Mouse (Mus musculus): ENCODE measurements at regions not wholly inside any gene's neighbourhood (a gene's known extent, or its start where the extent isn't known, plus 50 kb on each side); places are given as distances from the start of the nearest gene placed in this dataset.

DNA sequence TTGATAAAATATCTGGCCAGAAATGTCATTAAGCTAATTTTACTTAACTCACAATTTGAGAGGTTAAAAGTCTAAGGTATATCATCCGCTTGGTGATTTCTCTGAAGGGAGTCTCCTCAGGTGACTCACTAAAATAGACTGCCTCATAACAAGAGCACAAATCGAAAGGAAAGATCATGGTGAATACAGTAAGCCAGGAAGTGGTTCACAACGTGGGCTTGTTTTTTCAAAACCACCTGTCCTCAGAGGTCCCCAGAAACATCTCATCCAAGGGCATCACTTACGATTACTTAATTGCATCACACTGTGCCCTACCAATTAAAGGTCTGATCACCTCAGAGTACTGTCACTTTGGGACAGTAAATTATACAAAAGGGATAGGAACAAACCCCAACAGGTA lies 1009.0 kb upstream of the Cited2 start:
- 71% methylated on average over 4 of the region's 4 CpGs for WGBS (ENCODE audit: insufficient replicate concordance)
- H3K4me3 ChIP-seq (ENCODE audit: low read depth, low read length), result no peak overlapping the region
- no peaks in the 10 kb centered on the region for H3K9me3 ChIP-seq (replicated peaks; ENCODE audit: control insufficient read depth, low read length)
- no peak overlapping the region for H3K4me2 ChIP-seq
- H3K36me3 ChIP-seq (ENCODE audit: control insufficient read depth, insufficient read depth, low read length), result no peaks in the 10 kb centered on the region
- H3K4me1 ChIP-seq (ENCODE audit: control insufficient read depth, insufficient read depth, low read length), result no peaks in the 10 kb centered on the region
- ATAC-seq (replicated peaks; ENCODE audit: insufficient number of reproducible peaks, low FRiP score, low TSS enrichment), result no peak
- no peak overlapping the region for H3K9ac ChIP-seq (ENCODE audit: low read depth, low read length)
- H3K27me3 ChIP-seq (ENCODE audit: control insufficient read depth, insufficient read depth, low read length), result no peaks in the 10 kb centered on the region
- no peak overlapping the region for H3K27ac ChIP-seq (ENCODE audit: low read depth, low read length)

- Histone ChIP-seq H3K27ac (ENCODE audit: low read depth, low read length) (no peak overlapping the region), H3K4me3 (ENCODE audit: low read depth, low read length) (no peak overlapping the region), H3K9ac (ENCODE audit: low read depth, low read length) (no peak overlapping the region), H3K36me3 (ENCODE audit: control insufficient read depth, insufficient read depth, low read length) (no peaks in the 10 kb centered on the region), H3K9me3 (replicated peaks; ENCODE audit: control insufficient read depth, low read length) (no peaks in the 10 kb centered on the region), H3K4me2 (no peak overlapping the region), H3K4me1 (ENCODE audit: control insufficient read depth, insufficient read depth, low read length) (no peaks in the 10 kb centered on the region), H3K27me3 (ENCODE audit: control insufficient read depth, insufficient read depth, low read length) (no peaks in the 10 kb centered on the region)
- WGBS (ENCODE audit: insufficient replicate concordance), result 81% methylated on average over 2 of the region's 2 CpGs
- no peak for ATAC-seq (replicated peaks; ENCODE audit: insufficient number of reproducible peaks, low FRiP score, low TSS enrichment)
Observed at GRCm38 (mm10) chr10:16714526-16714925, 1008.5 kb upstream of the Cited2 start.

- ATAC-seq (replicated peaks; ENCODE audit: insufficient number of reproducible peaks, low FRiP score, low TSS enrichment), result no peak
- no peaks in the 10 kb centered on the region for H3K36me3 ChIP-seq (ENCODE audit: control insufficient read depth, insufficient read depth, low read length)
- no peak overlapping the region for H3K9ac ChIP-seq (ENCODE audit: low read depth, low read length)
- H3K4me1 ChIP-seq (ENCODE audit: control insufficient read depth, insufficient read depth, low read length), result no peaks in the 10 kb centered on the region
- H3K27ac ChIP-seq (ENCODE audit: low read depth, low read length), result no peak overlapping the region
- H3K4me3 ChIP-seq (ENCODE audit: low read depth, low read length), result no peak overlapping the region
- no peaks in the 10 kb centered on the region for H3K9me3 ChIP-seq (replicated peaks; ENCODE audit: control insufficient read depth, low read length)
- no peak overlapping the region for H3K4me2 ChIP-seq
- H3K27me3 ChIP-seq (ENCODE audit: control insufficient read depth, insufficient read depth, low read length), result no peaks in the 10 kb centered on the region
Observed at GRCm38 (mm10) chr10:16742246-16742645, 980.8 kb upstream of the Cited2 start.

- H3K9me3 ChIP-seq (replicated peaks; ENCODE audit: control insufficient read depth, low read length), result no peaks in the 10 kb centered on the region
- H3K4me2 ChIP-seq, result no peak overlapping the region
- no peak overlapping the region for H3K9ac ChIP-seq (ENCODE audit: low read depth, low read length)
- no peaks in the 10 kb centered on the region for H3K36me3 ChIP-seq (ENCODE audit: control insufficient read depth, insufficient read depth, low read length)
- H3K27ac ChIP-seq (ENCODE audit: low read depth, low read length), result no peak overlapping the region
- H3K4me1 ChIP-seq (ENCODE audit: control insufficient read depth, insufficient read depth, low read length), result no peaks in the 10 kb centered on the region
- no peaks in the 10 kb centered on the region for H3K27me3 ChIP-seq (ENCODE audit: control insufficient read depth, insufficient read depth, low read length)
- ATAC-seq (replicated peaks; ENCODE audit: insufficient number of reproducible peaks, low FRiP score, low TSS enrichment), result no peak
- no peak overlapping the region for H3K4me3 ChIP-seq (ENCODE audit: low read depth, low read length)
Observed at GRCm38 (mm10) chr10:16751546-16751945, 971.5 kb upstream of the Cited2 start.

DNA sequence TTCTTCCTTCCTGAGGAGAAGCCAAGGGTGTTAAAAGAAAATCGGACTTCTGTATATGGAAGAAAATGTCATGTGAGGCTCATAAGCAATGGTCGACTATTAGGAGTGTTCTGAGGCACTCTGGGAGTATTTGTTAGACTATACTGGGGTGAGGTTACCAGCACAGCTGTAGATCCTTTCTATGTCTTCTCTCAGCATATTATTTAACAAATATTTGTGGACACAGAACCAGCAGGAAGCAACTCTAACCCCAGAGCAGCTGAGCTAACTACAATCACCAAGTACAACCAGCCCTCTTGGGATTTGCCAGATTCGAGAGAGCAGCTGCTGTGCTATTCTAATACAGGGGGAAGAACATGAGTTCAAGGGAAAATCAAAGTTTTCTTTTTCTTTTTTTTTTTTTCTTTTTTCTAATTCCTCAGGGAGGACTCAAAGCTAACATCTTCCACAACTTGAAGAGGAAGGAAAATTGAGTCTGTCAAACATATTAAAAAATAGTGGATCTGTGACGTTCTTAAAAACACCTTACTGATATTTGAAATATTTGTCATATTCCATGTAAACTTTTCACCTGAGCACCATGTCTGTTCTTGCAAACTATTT lies 933.3 kb upstream of the Cited2 start:
- Histone ChIP-seq H3K4me3 (ENCODE audit: low read depth, low read length) (no peak overlapping the region), H3K9me3 (replicated peaks; ENCODE audit: control insufficient read depth, low read length) (no peaks in the 10 kb centered on the region), H3K36me3 (ENCODE audit: control insufficient read depth, insufficient read depth, low read length) (no peaks in the 10 kb centered on the region), H3K4me2 (no peak overlapping the region), H3K9ac (ENCODE audit: low read depth, low read length) (no peak overlapping the region), H3K4me1 (ENCODE audit: control insufficient read depth, insufficient read depth, low read length) (no peaks in the 10 kb centered on the region), H3K27ac (ENCODE audit: low read depth, low read length) (no peak overlapping the region), H3K27me3 (ENCODE audit: control insufficient read depth, insufficient read depth, low read length) (no peaks in the 10 kb centered on the region)
- ATAC-seq (replicated peaks; ENCODE audit: insufficient number of reproducible peaks, low FRiP score, low TSS enrichment), result no peak
- 65% methylated on average over 4 of the region's 4 CpGs for WGBS (ENCODE audit: insufficient replicate concordance)

DNA sequence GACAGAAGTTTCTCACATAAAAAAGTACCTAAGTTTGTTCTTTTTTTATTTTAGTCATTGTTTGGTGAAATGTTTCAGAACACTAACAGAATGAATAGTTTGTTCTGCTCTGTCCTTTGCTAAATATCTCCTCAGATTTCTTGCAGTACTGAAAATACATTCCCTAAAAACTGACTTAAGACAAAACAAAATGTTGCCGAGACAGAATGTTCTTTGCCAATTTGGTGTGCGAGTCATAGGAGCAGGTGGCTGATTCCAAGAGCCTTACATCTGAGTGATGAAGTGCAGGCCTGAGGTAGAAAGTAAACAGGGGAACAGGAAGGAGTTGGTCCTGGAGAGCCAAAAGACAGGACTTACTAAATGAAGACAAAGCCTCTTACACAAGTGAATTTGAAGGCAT lies 919.0 kb upstream of the Cited2 start:
- no peaks in the 10 kb centered on the region for H3K27me3 ChIP-seq (ENCODE audit: control insufficient read depth, insufficient read depth, low read length)
- no peak overlapping the region for H3K27ac ChIP-seq (ENCODE audit: low read depth, low read length)
- 49% methylated on average over 2 of the region's 2 CpGs for WGBS (ENCODE audit: insufficient replicate concordance)
- H3K9me3 ChIP-seq (replicated peaks; ENCODE audit: control insufficient read depth, low read length), result no peaks in the 10 kb centered on the region
- no peak overlapping the region for H3K4me2 ChIP-seq
- H3K36me3 ChIP-seq (ENCODE audit: control insufficient read depth, insufficient read depth, low read length), result no peaks in the 10 kb centered on the region
- no peak overlapping the region for H3K4me3 ChIP-seq (ENCODE audit: low read depth, low read length)
- H3K9ac ChIP-seq (ENCODE audit: low read depth, low read length), result no peak overlapping the region
- no peak for ATAC-seq (replicated peaks; ENCODE audit: insufficient number of reproducible peaks, low FRiP score, low TSS enrichment)
- H3K4me1 ChIP-seq (ENCODE audit: control insufficient read depth, insufficient read depth, low read length), result no peaks in the 10 kb centered on the region

GRCm38 (mm10) chr10:16810716-16811115 lies 912.3 kb upstream of the Cited2 start:
- Histone ChIP-seq H3K27me3 (ENCODE audit: control insufficient read depth, insufficient read depth, low read length) (no peaks in the 10 kb centered on the region), H3K36me3 (ENCODE audit: control insufficient read depth, insufficient read depth, low read length) (no peaks in the 10 kb centered on the region), H3K9ac (ENCODE audit: low read depth, low read length) (no peak overlapping the region), H3K9me3 (replicated peaks; ENCODE audit: control insufficient read depth, low read length) (no peaks in the 10 kb centered on the region), H3K4me1 (ENCODE audit: control insufficient read depth, insufficient read depth, low read length) (no peaks in the 10 kb centered on the region), H3K4me3 (ENCODE audit: low read depth, low read length) (no peak overlapping the region), H3K4me2 (no peak overlapping the region), H3K27ac (ENCODE audit: low read depth, low read length) (no peak overlapping the region)
- no peak for ATAC-seq (replicated peaks; ENCODE audit: insufficient number of reproducible peaks, low FRiP score, low TSS enrichment)
- WGBS (ENCODE audit: insufficient replicate concordance), result 74% methylated on average over 2 of the region's 2 CpGs

DNA sequence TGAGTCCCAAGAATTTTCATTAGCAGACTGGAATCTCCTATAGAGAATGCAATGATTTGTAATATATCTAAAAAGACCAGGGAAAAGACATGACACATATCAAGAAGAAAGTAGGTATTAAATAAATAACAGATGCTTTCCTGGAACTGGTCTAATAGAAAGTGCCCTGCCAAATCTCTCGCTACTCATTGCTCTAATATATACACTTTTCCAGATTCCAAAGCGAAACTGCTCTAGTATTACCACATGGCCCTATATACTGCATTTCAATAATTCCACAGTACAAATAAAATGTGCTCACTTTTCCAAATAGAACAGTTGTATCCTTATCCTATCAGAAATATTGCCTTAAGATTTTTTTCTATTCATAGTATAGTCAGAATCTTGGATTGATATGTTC lies 909.0 kb upstream of the Cited2 start:
- ATAC-seq (replicated peaks; ENCODE audit: insufficient number of reproducible peaks, low FRiP score, low TSS enrichment), result no peak

GRCm38 (mm10) chr10:16861534-16861933 lies 861.5 kb upstream of the Cited2 start:
- Histone ChIP-seq H3K27me3 (ENCODE audit: control insufficient read depth, insufficient read depth, low read length) (no peaks in the 10 kb centered on the region), H3K9me3 (replicated peaks; ENCODE audit: control insufficient read depth, low read length) (no peaks in the 10 kb centered on the region), H3K27ac (ENCODE audit: low read depth, low read length) (no peak overlapping the region), H3K9ac (ENCODE audit: low read depth, low read length) (no peak overlapping the region), H3K4me1 (ENCODE audit: control insufficient read depth, insufficient read depth, low read length) (no peaks in the 10 kb centered on the region), H3K4me2 (no peak overlapping the region), H3K36me3 (ENCODE audit: control insufficient read depth, insufficient read depth, low read length) (no peaks in the 10 kb centered on the region), H3K4me3 (ENCODE audit: low read depth, low read length) (no peak overlapping the region)
- ATAC-seq (replicated peaks; ENCODE audit: insufficient number of reproducible peaks, low FRiP score, low TSS enrichment), result no peak
- 73% methylated on average over 1 of the region's 1 CpGs for WGBS (ENCODE audit: insufficient replicate concordance)

More for the DNA sequence above, 909.0 kb upstream of the Cited2 start:
- H3K27ac ChIP-seq (ENCODE audit: low read depth, low read length), result no peak overlapping the region
- H3K36me3 ChIP-seq (ENCODE audit: control insufficient read depth, insufficient read depth, low read length), result no peaks in the 10 kb centered on the region
- 89% methylated on average over 2 of the region's 2 CpGs for WGBS (ENCODE audit: insufficient replicate concordance)
- H3K9me3 ChIP-seq (replicated peaks; ENCODE audit: control insufficient read depth, low read length), result no peaks in the 10 kb centered on the region
- no peak overlapping the region for H3K9ac ChIP-seq (ENCODE audit: low read depth, low read length)
- H3K4me2 ChIP-seq, result no peak overlapping the region
- no peaks in the 10 kb centered on the region for H3K27me3 ChIP-seq (ENCODE audit: control insufficient read depth, insufficient read depth, low read length)
- H3K4me3 ChIP-seq (ENCODE audit: low read depth, low read length), result no peak overlapping the region
- no peaks in the 10 kb centered on the region for H3K4me1 ChIP-seq (ENCODE audit: control insufficient read depth, insufficient read depth, low read length)
